Mouse (Mus musculus) inflammation-experienced regulatory T-cells, adult 6 months (primary cell): Measurements from ENCODE around the gene Cadm1. TPM values are rescaled to one million over a fixed set of nuclear protein-coding genes. Genes with fewer than 3 reads are reported as not detected.

Experiments
- ATAC-seq: one replicate; pipeline ENCODE4 v1.8.0; 2017
- polyA plus RNA-seq, 3 experiments: library from polyadenylated mRNA; unstranded; fragments of 100-300 nt; shearing (Covaris generic); gene quantifications; one replicate each; pipeline ENCODE4 v1.2.1; 2017

The Cadm1 gene
- polyA plus RNA-seq, 3 experiments from 2014 or later = 0.42 TPM; not detected in 2

DNA sequence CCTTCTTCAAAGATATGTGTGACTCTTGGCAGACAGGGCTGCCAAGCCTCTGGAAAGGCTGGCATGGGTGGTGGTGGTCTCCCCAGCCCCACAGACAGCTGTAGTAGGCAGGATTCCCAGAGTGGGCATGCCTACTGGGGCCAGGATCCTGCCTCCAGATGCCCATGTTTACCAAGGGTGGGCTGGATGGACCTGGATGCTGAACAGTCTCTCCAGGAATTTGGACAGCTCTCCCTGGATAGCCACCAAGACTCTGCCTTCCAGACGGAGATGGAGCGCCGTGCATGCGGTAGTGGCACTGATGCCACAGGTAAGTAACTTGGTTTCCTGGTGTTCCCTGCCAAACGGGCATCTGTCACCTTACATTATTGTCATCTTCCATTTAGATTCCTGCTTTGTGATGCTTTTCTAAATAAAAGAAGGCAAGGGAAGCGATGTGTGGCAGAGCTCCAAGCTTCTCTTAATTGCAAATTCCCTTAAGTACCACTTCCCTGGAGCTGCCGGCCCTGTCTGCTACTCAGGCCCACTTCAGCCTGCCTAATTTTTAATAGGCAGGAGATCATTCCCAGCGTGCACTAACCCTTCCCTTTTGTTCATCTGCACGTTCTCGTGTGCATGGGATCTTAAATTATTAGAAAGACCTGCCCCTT is 346.7 kb downstream of the Cadm1 start:
- ATAC-seq = no peak

GRCm38 (mm10) chr9:47880171-47880570 is 350.2 kb downstream of the Cadm1 start:
- ATAC-seq = no peak

- ATAC-seq = no peak
Measured at GRCm38 (mm10) chr9:47882372-47882771, 352.4 kb downstream of the Cadm1 start.

DNA sequence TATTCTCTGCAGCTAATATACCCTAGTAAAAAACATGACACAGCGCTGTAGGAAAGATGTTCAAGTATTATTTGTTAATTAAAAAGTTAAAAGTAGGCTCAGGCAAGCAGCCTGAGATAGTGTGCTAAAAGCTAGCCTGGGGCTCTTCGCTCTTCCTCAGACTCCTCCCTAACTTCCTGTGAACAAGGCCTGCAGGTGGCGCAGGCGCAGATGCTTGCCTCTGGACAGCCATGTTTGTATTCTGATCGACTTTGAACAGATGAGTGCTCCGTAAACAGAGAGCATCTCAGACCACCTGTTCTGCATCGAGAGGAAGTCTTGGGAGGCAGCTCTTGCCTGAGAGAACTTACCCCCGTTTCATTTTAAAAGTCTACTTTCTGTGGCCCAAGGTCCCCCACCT is 361.7 kb downstream of the Cadm1 start:
- no peak for ATAC-seq

GRCm38 (mm10) chr9:47892995-47893394 is 363.0 kb downstream of the Cadm1 start:
- no peak for ATAC-seq

GRCm38 (mm10) chr9:47894096-47894495 is 364.1 kb downstream of the Cadm1 start:
- no peak for ATAC-seq

DNA sequence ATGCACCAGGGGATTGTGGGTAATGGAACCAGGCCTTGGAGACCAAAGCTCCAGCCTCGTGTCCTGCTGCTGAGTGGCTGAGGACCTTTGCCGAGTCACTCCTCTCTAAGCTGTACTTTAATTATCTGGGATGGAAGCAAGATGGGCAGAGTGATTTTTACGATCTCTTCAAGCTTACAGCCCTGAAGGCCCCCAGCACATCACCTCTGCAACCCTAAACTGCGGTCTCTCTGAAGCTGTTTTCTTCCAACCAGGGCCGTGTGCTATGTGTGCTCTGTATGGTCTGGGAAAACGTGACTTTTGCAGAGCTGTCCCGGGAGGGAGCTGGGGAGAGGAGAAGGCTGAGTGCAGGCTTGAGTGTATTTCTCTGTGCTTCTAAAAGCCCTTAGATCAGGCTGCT is 364.7 kb downstream of the Cadm1 start:
- ATAC-seq = no peak

DNA sequence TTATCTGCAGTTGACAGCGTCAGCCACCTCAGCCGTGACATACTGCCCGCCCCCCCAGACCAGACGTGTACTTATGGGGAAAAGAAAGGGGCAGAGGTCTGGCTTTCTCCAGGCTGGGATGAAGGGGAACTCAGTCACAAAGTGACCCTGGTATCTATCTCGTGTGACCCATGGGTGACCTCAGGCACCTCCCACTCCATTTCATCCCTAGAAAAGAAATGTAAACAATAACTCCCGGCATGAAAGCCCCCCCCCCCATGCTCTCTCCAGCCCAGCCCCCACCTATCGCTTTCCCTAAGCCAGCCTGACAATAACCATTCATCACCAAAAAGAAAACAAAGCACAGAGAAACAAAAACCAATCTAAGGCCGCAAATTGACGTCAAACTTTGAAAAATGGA is 365.1 kb downstream of the Cadm1 start:
- ATAC-seq = no peak

- ATAC-seq = no peak
Measured at GRCm38 (mm10) chr9:47900734-47901133, 370.8 kb downstream of the Cadm1 start.

DNA sequence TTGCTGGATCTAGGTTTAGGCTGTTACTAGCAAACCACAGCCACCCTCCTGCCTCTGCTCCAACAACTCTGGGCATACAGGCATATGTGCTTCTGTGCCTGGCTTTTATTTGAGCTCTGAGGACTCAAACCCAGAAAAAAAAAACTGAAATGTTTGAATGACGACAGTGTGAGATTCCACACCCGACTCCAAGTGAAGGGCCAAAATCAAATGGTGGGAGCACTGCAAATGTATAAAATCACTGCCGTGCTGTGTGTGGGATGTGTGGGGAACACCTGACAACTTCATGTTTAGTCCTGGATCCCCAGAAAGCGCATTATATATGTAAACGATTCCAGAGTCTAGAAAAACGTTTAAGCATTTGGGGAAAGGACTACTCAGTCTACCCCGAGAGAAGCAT is 373.7 kb downstream of the Cadm1 start:
- ATAC-seq = no peak

GRCm38 (mm10) chr9:47904339-47904922 is 374.5 kb downstream of the Cadm1 start:
- ATAC-seq = no peak

DNA sequence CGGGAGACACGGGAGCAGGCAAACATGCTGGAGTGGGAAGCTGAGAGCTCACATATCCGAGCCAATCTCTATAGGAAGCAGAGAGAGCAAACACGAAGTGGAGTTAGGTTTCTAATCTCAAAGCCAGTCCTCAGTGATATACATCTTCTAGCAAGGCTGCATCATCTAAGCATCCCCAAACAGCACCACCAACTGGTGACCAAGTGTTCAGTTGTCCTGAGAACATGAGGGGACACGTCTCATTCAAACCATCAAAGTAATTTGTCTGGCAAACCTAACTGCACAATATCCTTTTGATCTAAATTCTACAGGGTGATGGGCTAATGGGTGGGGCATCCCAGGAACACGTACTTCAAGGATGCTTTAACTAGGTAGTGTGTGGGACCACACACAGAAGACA is 376.5 kb downstream of the Cadm1 start:
- ATAC-seq = no peak
